Mouse (Mus musculus): Measurements from ENCODE around the gene Runx2. TPM values are rescaled to one million over a fixed set of nuclear protein-coding genes. Genes with fewer than 3 reads are reported as not detected.

The Runx2 gene
- polyA plus RNA-seq, 1 experiment = 2.1 TPM

DNA sequence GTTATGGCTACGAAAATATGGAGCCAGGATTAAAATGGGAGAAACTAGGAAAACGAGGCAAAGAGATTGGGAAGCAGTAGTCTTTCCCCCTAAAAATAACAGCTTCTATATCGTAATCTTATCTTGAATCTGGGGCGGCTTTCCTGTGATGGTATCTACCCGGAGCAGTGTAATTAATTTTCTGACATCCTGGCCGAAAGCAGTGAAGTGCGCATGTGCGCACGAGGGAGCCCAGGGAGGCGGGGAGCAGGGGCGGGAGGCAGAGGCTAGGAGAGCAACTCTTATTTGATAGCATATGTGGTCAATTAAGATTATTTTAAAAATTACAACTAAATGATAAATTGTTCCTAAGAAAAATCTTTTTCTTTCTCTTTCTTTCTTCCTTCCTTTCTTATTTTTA, 195.9 kb downstream of the Runx2 start:
- Histone ChIP-seq H3K9me3 (peaks cover 36% of the 10 kb centered on the region), H3K4me3 (replicated peaks) (no peak overlapping the region), H3K36me3 (replicated peaks; ENCODE audit: low read length) (peaks cover 33% of the 10 kb centered on the region), H3K27me3 (replicated peaks) (no peaks in the 10 kb centered on the region), H3K4me1 (peaks cover 52% of the 10 kb centered on the region)
- no peak for TF ChIP-seq GATA1 (IDR thresholded peaks at IDR 0.05; ENCODE audit: borderline replicate concordance, low read length)
- no peak for TF ChIP-seq FLI1 (IDR thresholded peaks at IDR 0.05; ENCODE audit: low read length)

DNA sequence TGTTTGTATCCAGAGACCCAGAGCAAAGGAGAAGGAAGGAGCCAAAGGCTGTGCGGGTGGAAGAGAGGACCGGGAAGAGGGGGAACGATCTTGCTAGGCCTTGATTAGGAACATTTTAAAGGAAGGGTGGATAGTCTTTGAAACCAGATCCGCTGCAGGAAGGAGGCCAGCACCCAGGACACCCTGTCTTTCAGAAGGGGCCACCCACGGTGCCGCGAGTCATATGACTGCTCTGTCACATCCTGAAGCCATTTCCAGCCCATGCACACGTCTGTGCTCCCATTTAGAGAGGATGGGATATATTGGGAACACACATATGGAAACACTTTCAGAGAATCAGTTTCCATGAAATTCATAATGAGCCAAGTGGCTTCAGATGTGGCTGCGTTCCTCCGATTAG, 196.4 kb downstream of the Runx2 start:
- no peak for TF ChIP-seq GATA1 (IDR thresholded peaks at IDR 0.05; ENCODE audit: borderline replicate concordance, low read length)
- TF ChIP-seq FLI1 (IDR thresholded peaks at IDR 0.05; ENCODE audit: low read length) = no peak
- Histone ChIP-seq H3K9me3 (peaks cover 36% of the 10 kb centered on the region), H3K4me1 (peaks cover 54% of the 10 kb centered on the region), H3K36me3 (replicated peaks; ENCODE audit: low read length) (peaks cover 33% of the 10 kb centered on the region), H3K27me3 (replicated peaks) (no peaks in the 10 kb centered on the region), H3K4me3 (replicated peaks) (no peak overlapping the region)

DNA sequence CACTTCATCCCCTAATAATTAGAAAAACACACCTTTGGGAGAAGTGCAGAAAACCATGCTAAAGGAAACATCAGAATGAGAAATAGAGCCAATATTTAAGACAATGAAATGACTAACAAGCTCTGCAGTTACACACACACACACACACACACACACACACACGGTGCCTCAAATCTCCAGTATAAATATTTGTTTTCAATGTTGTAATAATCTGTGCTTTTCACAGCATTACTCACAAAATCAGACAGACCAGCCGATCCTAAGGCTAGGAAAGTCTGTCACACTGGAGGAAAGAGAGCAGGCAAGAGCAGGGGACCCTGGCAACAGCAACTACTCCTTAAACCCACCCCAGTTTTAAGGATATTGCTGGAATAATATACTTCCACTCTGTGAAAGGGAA, 196.9 kb downstream of the Runx2 start:
- H3K4me1 ChIP-seq = peaks cover 54% of the 10 kb centered on the region
- H3K36me3 ChIP-seq (replicated peaks; ENCODE audit: low read length) = peaks cover 32% of the 10 kb centered on the region
- TF ChIP-seq FLI1 (IDR thresholded peaks at IDR 0.05; ENCODE audit: low read length) (no peak), GATA1 (IDR thresholded peaks at IDR 0.05; ENCODE audit: borderline replicate concordance, low read length) (no peak)
- no peak overlapping the region for H3K4me3 ChIP-seq (replicated peaks)
- H3K27me3 ChIP-seq (replicated peaks) = no peaks in the 10 kb centered on the region
- peaks cover 35% of the 10 kb centered on the region for H3K9me3 ChIP-seq

DNA sequence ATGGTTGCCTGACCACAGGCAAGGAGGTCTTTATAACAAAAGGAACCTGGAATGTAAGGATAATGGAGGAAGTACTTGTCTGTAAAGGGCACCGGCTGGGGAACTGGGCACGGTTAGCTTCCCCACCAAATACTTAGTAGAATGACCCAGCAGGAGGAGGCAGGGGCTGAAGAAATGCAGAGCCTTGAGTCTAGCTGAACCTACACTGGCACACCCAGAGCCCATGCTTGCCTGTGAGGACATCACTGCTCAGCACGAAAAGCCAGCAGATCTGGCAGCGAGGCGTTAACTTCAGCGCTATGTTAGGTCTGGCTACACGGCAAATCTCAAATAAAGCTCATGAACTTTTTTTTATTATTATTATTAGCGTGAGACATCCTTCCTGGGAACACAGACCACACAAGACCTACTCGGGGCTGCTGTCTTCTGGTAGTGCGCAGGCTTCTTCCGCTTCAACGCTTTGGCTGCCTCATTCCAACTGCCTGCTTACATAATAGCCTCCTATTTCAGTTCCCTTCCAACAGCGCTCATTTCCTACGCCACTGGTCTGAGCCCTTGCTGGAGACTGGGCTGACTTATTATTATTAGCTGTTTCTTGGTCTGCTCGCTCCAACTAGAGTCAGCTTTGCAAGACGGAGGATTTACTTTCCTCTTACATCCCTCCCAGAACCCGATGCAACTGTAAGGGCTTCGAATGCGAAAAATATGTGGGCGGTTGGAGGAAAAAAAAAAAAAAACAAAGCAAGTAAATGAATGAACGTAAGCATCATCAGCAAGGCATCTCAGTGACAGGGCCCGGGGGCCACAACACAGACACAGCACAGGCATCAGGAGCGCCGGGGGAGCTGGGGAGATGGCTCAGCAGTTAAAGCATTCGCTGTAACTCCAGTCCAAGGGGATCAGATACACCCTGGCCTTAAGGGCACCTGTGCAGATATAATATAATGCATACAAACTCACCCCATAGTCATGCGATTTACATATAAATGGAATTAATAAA, 200.6 kb downstream of the Runx2 start:
- no peaks in the 10 kb centered on the region for H3K9me3 ChIP-seq
- H3K36me3 ChIP-seq (replicated peaks; ENCODE audit: low read length) = no peaks in the 10 kb centered on the region
- TF ChIP-seq FLI1 (IDR thresholded peaks at IDR 0.05; ENCODE audit: low read length) = no peak
- no peak for TF ChIP-seq GATA1 (IDR thresholded peaks at IDR 0.05; ENCODE audit: borderline replicate concordance, low read length)
- peaks cover 58% of the 10 kb centered on the region for H3K4me1 ChIP-seq
- H3K4me3 ChIP-seq (replicated peaks) = peak overlapping the region; percentile 78
- no peaks in the 10 kb centered on the region for H3K27me3 ChIP-seq (replicated peaks)

DNA sequence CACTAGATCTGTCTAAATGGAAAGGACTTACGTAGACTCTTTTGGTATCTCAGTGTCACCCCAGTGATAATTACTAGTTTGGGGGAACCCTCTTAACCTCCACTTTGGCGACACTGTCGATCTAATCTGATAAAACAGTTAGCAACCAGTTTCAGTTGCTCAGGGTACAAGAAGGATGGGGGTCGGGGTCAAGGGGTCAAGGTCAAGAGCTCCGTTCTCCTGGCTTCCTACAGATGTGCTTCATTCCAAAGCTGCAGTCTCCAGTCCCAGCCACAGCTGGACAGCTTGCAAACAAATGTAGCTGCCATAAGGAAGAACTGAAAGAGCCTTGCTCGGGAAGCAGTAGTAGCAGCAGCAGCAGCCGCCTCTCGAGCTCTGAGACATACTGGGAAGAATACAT, 202.0 kb downstream of the Runx2 start:
- TF ChIP-seq FLI1 (IDR thresholded peaks at IDR 0.05; ENCODE audit: low read length) = no peak
- TF ChIP-seq GATA1 (IDR thresholded peaks at IDR 0.05; ENCODE audit: borderline replicate concordance, low read length) = no peak
- Histone ChIP-seq H3K4me1 (peaks cover 59% of the 10 kb centered on the region), H3K27me3 (replicated peaks) (no peaks in the 10 kb centered on the region), H3K9me3 (no peaks in the 10 kb centered on the region), H3K4me3 (replicated peaks) (no peak overlapping the region), H3K36me3 (replicated peaks; ENCODE audit: low read length) (no peaks in the 10 kb centered on the region)

DNA sequence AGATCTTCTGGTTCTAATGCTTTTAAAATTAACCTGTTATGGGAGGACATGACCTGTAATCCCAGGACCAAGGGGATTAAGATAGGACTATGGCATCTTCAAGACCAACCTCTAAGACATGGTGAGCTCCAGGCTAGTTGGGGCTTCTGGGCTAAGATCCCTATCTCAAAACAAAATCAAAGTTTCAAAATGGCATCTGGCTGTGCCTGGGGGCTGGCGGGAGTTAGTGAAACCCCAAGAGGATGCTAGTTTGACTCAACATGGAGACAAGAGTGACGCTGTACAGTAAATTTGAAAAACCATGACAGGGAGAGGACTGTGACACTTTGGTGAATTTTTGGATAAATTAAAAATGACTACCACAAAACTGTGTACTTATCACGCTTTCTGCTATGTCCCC, 202.6 kb downstream of the Runx2 start:
- peaks cover 65% of the 10 kb centered on the region for H3K4me1 ChIP-seq
- no peaks in the 10 kb centered on the region for H3K9me3 ChIP-seq
- no peaks in the 10 kb centered on the region for H3K27me3 ChIP-seq (replicated peaks)
- H3K36me3 ChIP-seq (replicated peaks; ENCODE audit: low read length) = no peaks in the 10 kb centered on the region
- H3K4me3 ChIP-seq (replicated peaks) = no peak overlapping the region
- no peak for TF ChIP-seq FLI1 (IDR thresholded peaks at IDR 0.05; ENCODE audit: low read length)
- TF ChIP-seq GATA1 (IDR thresholded peaks at IDR 0.05; ENCODE audit: borderline replicate concordance, low read length) = no peak

DNA sequence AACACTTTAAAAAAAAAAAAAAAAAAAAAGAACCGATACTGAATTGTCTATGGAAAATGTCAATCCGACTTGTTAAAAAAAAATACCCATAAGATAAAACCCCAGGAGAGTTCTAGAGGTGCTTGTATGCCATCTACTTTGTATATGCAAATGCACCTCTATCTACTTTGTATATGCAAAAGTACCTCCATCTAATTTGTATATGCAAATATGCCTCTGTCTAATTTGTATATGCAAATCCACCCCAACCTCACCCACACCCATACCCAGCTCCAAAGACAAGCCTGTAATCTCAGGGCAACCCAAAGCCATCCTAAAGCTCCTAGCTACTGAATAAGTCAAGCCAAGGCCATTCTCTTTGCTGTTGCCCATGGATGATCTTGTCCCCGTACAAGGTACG, 203.1 kb downstream of the Runx2 start:
- Histone ChIP-seq H3K36me3 (replicated peaks; ENCODE audit: low read length) (no peaks in the 10 kb centered on the region), H3K9me3 (no peaks in the 10 kb centered on the region), H3K4me3 (replicated peaks) (no peak overlapping the region), H3K27me3 (replicated peaks) (no peaks in the 10 kb centered on the region), H3K4me1 (peaks cover 67% of the 10 kb centered on the region)
- no peak for TF ChIP-seq FLI1 (IDR thresholded peaks at IDR 0.05; ENCODE audit: low read length)
- TF ChIP-seq GATA1 (IDR thresholded peaks at IDR 0.05; ENCODE audit: borderline replicate concordance, low read length) = no peak

DNA sequence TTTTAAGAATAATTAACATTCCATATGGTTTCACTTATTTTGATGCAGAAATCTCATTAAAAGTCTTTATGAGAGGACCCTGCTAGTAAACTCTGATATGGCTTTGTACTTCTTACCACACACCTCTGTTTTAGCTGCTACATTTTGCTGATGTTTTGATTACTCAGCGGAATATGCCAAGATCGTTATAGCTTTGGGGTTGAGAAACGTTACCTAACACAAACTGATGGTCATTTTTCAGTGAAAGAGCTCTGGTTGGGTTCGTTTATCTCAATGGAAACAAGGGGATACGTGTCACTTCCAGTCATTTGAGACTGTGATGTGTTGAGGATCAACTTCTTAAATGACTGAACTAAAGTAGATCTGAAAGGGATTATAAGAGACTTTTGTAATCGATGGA, 203.8 kb downstream of the Runx2 start:
- Histone ChIP-seq H3K27me3 (replicated peaks) (no peaks in the 10 kb centered on the region), H3K9me3 (no peaks in the 10 kb centered on the region), H3K4me3 (replicated peaks) (no peak overlapping the region), H3K4me1 (peaks cover 75% of the 10 kb centered on the region), H3K36me3 (replicated peaks; ENCODE audit: low read length) (no peaks in the 10 kb centered on the region)
- TF ChIP-seq GATA1 (IDR thresholded peaks at IDR 0.05; ENCODE audit: borderline replicate concordance, low read length) (no peak), FLI1 (IDR thresholded peaks at IDR 0.05; ENCODE audit: low read length) (no peak)

DNA sequence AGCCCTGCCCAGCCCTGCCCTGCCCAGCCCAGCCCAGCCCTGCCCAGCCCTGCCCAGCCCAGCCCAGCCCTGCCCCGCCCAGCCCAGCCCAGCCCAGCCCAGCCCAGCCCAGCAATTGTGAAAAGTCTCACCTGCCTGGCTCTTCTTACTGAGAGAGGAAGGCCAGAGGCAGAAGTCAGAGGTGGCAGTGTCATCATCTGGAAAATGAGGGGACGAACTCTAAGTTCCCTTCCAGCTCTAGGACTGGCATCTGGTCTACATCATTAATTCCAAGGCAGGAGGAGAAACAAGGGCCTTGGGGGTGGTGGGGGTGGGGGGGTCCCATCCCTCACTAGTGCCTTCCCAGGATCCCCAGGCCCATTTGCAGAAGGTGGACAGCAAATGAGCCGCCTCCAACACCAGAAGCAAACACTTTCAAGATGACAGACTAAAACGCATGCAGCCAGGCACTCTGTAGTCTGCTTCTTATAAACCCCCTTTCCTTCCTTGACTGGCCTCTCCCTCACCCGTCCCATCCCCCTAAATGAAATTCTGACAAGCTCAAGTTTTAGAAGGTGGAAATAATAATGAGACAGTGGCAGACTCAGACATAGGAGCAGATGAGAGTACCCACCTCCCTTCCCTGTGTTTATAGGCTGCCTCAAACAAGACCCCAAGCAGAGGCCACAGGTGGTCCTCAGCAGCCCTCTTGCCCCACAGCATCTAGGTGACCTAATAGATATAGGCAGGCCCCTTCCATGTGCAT, 204.5 kb downstream of the Runx2 start:
- H3K9me3 ChIP-seq = no peaks in the 10 kb centered on the region

DNA sequence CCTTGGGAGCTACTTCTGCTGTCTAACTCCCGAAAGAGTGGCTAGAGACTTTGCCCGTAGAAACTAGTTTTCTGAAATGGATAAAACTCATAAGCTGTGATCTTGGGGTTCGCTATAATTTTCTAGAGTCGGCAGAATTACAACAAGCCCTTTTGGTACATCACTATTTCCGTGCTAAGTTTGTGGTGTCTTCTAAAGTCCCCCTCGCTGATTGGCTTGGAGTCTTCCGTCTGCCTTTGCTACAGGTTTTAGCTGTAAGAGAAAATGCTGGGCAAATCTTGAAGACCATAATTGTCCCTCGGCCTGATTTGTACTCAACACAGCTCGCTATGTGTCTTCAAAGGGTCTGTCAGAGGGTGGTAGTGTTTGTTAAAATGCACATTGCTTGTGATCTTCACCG, 205.2 kb downstream of the Runx2 start:
- no peaks in the 10 kb centered on the region for H3K36me3 ChIP-seq (replicated peaks; ENCODE audit: low read length)
- H3K9me3 ChIP-seq = no peaks in the 10 kb centered on the region
- H3K27me3 ChIP-seq (replicated peaks) = no peaks in the 10 kb centered on the region
- no peak for TF ChIP-seq FLI1 (IDR thresholded peaks at IDR 0.05; ENCODE audit: low read length)
- TF ChIP-seq GATA1 (IDR thresholded peaks at IDR 0.05; ENCODE audit: borderline replicate concordance, low read length) = no peak
- peaks cover 65% of the 10 kb centered on the region for H3K4me1 ChIP-seq
- H3K4me3 ChIP-seq (replicated peaks) = no peak overlapping the region

More for the DNA sequence above, 204.5 kb downstream of the Runx2 start:
- TF ChIP-seq FLI1 (IDR thresholded peaks at IDR 0.05; ENCODE audit: low read length) (no peak), GATA1 (IDR thresholded peaks at IDR 0.05; ENCODE audit: borderline replicate concordance, low read length) (no peak)
- Histone ChIP-seq H3K4me3 (replicated peaks) (no peak overlapping the region), H3K4me1 (peaks cover 72% of the 10 kb centered on the region), H3K27me3 (replicated peaks) (no peaks in the 10 kb centered on the region), H3K36me3 (replicated peaks; ENCODE audit: low read length) (no peaks in the 10 kb centered on the region)
